Mouse (Mus musculus): ENCODE measurements around the gene Kmt5c. TPM values are rescaled to one million over a fixed set of nuclear protein-coding genes. Genes with fewer than 3 reads are reported as not detected.

Kmt5c gene
- polyA plus RNA-seq, 1 experiment from 2014 or later: 92.5 TPM

- WGBS: 83% methylated on average over 9 of the region's 9 CpGs
- Histone ChIP-seq H3K4me2 (replicated peaks) (no peak overlapping the region), H3K36me3 (peaks cover 38% of the 10 kb centered on the region), H3K4me1 (replicated peaks) (peaks cover 29% of the 10 kb centered on the region), H3K9me3 (no peaks in the 10 kb centered on the region), H3K27me3 (no peaks in the 10 kb centered on the region), H3K27ac (no peak overlapping the region), H3K9ac (replicated peaks) (no peak overlapping the region), H3K4me3 (replicated peaks) (no peak overlapping the region)
- no peak for ATAC-seq
Observed at GRCm38 (mm10) chr7:4747156-4747899, 7.4 kb downstream of the Kmt5c start.

DNA sequence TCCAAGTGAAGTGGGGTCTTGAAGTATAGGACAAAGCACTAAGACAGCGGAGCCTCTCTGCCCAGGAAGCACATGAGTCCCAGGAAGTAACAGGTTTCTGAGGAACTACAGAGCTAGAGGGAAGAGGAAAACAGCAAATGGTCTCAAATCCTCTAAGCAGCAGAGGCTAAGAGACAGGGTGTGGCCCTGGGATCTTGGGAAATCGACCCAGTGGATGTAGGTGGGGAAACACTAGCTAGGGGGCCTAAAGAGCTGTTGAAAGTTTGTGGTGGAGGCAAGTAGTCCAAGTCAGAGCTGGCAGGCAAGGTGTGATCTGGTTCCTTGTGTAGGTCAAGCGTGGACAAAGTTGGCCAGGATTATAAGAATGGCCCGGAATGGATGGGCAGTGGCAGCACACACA is 8.4 kb downstream of the Kmt5c start:
- H3K4me1 ChIP-seq (replicated peaks): peaks cover 29% of the 10 kb centered on the region
- H3K9me3 ChIP-seq: no peaks in the 10 kb centered on the region
- no peak for ATAC-seq
- H3K27me3 ChIP-seq: no peaks in the 10 kb centered on the region
- H3K9ac ChIP-seq (replicated peaks): no peak overlapping the region
- peaks cover 32% of the 10 kb centered on the region for H3K36me3 ChIP-seq
- H3K27ac ChIP-seq: no peak overlapping the region
- no peak overlapping the region for H3K4me3 ChIP-seq (replicated peaks)
- 86% methylated on average over 4 of the region's 4 CpGs for WGBS
- H3K4me2 ChIP-seq (replicated peaks): no peak overlapping the region

- no peak for ATAC-seq
- H3K9ac ChIP-seq (replicated peaks): no peak overlapping the region
- H3K9me3 ChIP-seq: no peaks in the 10 kb centered on the region
- no peak overlapping the region for H3K27ac ChIP-seq
- 79% methylated on average over 2 of the region's 2 CpGs for WGBS
- H3K4me3 ChIP-seq (replicated peaks): no peak overlapping the region
- peaks cover 31% of the 10 kb centered on the region for H3K36me3 ChIP-seq
- peaks cover 28% of the 10 kb centered on the region for H3K4me1 ChIP-seq (replicated peaks)
- no peaks in the 10 kb centered on the region for H3K27me3 ChIP-seq
- H3K4me2 ChIP-seq (replicated peaks): no peak overlapping the region
Observed at GRCm38 (mm10) chr7:4749169-4749568, 9.3 kb downstream of the Kmt5c start.

- Histone ChIP-seq H3K4me3 (replicated peaks) (peak overlapping the region; percentile 29), H3K36me3 (peaks cover 4% of the 10 kb centered on the region; the same call in 1 of the 2 replicates), H3K27ac (no peak overlapping the region), H3K4me2 (replicated peaks) (peak overlapping the region; percentile 47), H3K4me1 (replicated peaks) (peaks cover 21% of the 10 kb centered on the region), H3K27me3 (no peaks in the 10 kb centered on the region), H3K9me3 (no peaks in the 10 kb centered on the region), H3K9ac (replicated peaks) (no peak overlapping the region; the same call in 1 of the 2 replicates)
- WGBS: 2% methylated on average over 30 of the region's 30 CpGs
- ATAC-seq: peak; percentile 68
Observed at GRCm38 (mm10) chr7:4751971-4752820, 12.3 kb downstream of the Kmt5c start.

DNA sequence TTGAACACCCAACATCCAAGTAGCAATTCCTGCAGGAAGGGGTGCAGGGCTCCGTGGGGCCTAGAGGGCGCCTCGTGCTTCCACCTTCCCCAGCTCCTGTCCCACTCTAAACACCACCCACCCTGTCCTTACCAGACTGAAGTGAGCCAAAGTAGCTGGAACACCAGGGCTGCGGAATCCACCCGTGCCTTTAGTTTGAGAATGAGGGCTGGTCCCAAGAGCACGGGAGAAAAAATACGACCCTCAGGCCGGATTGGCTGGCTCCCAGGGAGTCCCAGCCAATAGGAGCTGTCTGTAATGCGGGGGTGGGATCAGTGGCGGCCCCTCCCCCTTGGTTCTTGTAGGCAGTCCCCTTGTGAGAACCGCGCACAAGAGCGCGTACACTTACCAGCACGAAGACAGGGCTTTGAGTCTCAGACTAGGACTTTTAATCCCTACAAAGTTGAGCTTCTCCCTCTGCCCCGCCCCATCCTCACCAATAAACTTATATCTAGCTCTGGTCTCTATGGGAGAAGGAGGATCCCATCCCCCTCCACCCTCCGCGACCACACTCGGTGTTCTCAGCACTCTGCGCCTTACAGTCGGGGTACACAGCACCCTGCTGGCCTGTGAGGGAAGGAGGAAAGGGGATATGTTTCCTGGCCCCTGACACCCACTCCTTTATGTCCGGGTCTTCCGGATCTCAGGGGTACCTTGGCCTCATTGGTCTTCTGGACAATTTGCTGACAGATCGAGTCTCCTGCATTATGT is 13.1 kb downstream of the Kmt5c start, which contains the start of gene Cox6b2:
TSS of gene Cox6b2 (minus strand) at position 274 of the 750 bp plus-strand sequence.
- 5% methylated on average over 24 of the region's 24 CpGs for WGBS
- peaks cover 21% of the 10 kb centered on the region for H3K4me1 ChIP-seq (replicated peaks)
- peak within 1 kb of the TSS; percentile 16; the same call in 1 of the 2 replicates for H3K9ac ChIP-seq (replicated peaks)
- peaks cover 4% of the 10 kb centered on the region; the same call in 1 of the 2 replicates for H3K36me3 ChIP-seq
- H3K27ac ChIP-seq: no peak within 1 kb of the TSS
- no peaks in the 10 kb centered on the region for H3K27me3 ChIP-seq
- no peaks in the 10 kb centered on the region for H3K9me3 ChIP-seq
- peak; percentile 93 for ATAC-seq
- H3K4me3 ChIP-seq (replicated peaks): peak within 1 kb of the TSS; percentile 29
- peak within 1 kb of the TSS; percentile 47 for H3K4me2 ChIP-seq (replicated peaks)

- H3K9me3 ChIP-seq: no peaks in the 10 kb centered on the region
- H3K9ac ChIP-seq (replicated peaks): no peak overlapping the region
- H3K4me2 ChIP-seq (replicated peaks): no peak overlapping the region
- H3K4me3 ChIP-seq (replicated peaks): no peak overlapping the region
- ATAC-seq: no peak
- no peak overlapping the region for H3K27ac ChIP-seq
- WGBS: 40% methylated on average over 1 of the region's 1 CpGs
- no peaks in the 10 kb centered on the region for H3K4me1 ChIP-seq (replicated peaks)
- no peaks in the 10 kb centered on the region for H3K36me3 ChIP-seq
- H3K27me3 ChIP-seq: no peaks in the 10 kb centered on the region
Observed at GRCm38 (mm10) chr7:4759670-4760069, 19.8 kb downstream of the Kmt5c start.

- Histone ChIP-seq H3K36me3 (no peaks in the 10 kb centered on the region), H3K4me1 (replicated peaks) (no peaks in the 10 kb centered on the region), H3K9ac (replicated peaks) (no peak overlapping the region), H3K4me2 (replicated peaks) (no peak overlapping the region), H3K9me3 (no peaks in the 10 kb centered on the region), H3K27ac (no peak overlapping the region), H3K27me3 (no peaks in the 10 kb centered on the region), H3K4me3 (replicated peaks) (no peak overlapping the region)
- no peak for ATAC-seq
- WGBS: 18% methylated on average over 4 of the region's 4 CpGs
Observed at GRCm38 (mm10) chr7:4764946-4765710, 25.2 kb downstream of the Kmt5c start.

DNA sequence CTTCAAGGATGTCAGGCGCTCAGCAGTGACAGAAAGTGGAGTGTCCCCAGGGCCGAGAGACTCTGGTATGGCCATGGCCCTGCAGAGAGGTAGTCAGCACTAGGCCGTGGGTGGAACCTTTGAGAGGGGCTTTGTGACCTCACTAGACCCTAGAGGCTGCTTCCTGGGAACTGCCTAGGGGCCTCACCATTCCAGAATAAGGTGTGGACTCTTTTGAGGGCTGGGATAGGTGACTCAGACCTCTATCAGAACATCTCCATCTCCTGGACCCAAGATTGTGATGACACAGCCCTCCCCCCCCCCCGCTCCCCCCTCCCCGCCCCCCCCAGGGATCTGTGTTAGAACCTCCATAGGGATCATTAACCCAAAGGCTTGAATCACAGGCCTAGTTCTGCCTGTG is 31.3 kb downstream of the Kmt5c start, which contains the start of gene Fam71e2:
TSS of gene Fam71e2 (minus strand) at position 101 of the 400 bp plus-strand sequence.
- Histone ChIP-seq H3K9ac (replicated peaks) (no peak within 1 kb of the TSS), H3K4me1 (replicated peaks) (no peaks in the 10 kb centered on the region), H3K9me3 (no peaks in the 10 kb centered on the region), H3K36me3 (no peaks in the 10 kb centered on the region), H3K4me3 (replicated peaks) (no peak within 1 kb of the TSS), H3K4me2 (replicated peaks) (no peak within 1 kb of the TSS), H3K27ac (no peak within 1 kb of the TSS), H3K27me3 (peaks cover 16% of the 10 kb centered on the region)
- 73% methylated on average over 5 of the region's 5 CpGs for WGBS
- ATAC-seq: no peak

DNA sequence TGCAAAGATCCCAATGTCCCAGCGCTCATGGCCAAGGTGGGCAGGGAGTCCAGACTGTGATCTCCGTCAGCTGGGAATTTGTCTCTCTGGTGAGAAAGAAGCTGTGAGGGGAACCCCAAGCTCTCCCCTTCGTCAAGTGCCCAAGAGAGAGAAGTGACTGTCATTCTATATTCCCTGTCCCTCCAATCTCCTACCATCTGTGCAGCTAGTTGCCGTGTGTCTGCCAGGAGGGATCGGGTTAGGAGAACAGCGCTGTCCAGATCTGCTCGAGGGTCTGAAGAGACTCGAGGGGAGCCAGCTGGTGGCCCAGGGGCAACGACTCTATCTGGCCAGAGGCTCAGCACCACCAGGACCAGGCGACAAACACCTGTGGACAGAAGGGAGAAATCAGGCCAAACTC is 36.2 kb downstream of the Kmt5c start:
- no peak for ATAC-seq
- 53% methylated on average over 10 of the region's 10 CpGs for WGBS
- Histone ChIP-seq H3K36me3 (no peaks in the 10 kb centered on the region), H3K9me3 (no peaks in the 10 kb centered on the region), H3K4me1 (replicated peaks) (peaks cover 9% of the 10 kb centered on the region), H3K4me3 (replicated peaks) (no peak overlapping the region), H3K27me3 (peaks cover 63% of the 10 kb centered on the region), H3K9ac (replicated peaks) (no peak overlapping the region), H3K27ac (no peak overlapping the region), H3K4me2 (replicated peaks) (no peak overlapping the region)

DNA sequence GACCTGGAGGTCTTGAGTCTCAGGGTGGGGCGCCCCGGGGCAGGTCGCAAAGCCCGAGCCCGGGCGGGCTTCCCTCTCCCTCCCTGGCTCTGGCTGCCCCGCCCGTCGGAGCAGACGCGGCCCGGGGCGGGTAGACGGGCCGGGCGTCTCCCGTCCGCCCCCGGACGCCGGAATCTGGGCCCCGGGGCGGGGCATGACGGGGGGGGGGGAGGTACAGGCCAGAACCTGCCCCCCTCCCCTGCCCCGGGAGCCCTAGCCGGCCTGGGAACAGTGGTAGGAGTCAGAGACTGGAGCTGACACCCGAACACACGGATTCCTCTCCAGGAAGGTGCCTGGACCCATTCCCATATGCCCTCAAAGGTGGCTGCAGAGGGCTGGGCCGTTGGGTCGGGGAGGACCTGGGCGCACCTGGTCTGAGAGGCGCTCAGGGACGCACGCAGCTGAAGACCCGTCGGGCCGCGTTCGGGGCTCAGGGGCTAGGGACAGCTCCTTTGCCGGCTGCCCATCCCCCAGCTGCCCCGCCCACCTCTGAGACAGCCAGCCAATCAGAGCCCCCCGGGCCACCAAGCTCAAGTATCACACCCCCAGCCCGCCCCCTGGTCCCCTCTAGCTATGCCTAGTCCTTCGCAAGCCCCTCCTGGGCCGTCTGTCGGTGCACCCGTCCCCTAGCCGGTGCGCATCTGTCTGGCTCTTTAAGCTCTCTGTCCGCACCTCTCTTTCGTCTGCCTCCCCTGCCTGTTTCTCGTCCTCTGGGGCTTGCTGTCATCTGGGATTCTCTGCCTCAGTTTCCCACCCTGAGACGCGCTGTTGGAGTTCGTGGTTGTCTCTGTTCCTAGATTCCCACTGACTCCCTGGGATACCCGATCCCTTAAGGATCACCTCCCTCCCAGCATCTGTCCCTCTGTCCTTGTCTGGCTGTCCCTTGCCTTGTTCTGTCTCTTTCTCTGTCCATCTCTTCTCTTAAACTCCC is 37.2 kb downstream of the Kmt5c start:
- peak overlapping the region; percentile 48 for H3K9ac ChIP-seq (replicated peaks)
- peak; percentile 81 for ATAC-seq
- peak overlapping the region; percentile 34 for H3K4me3 ChIP-seq (replicated peaks)
- under 1% methylated on average over 32 of the region's 56 CpGs for WGBS
- peaks cover 9% of the 10 kb centered on the region for H3K4me1 ChIP-seq (replicated peaks)
- H3K36me3 ChIP-seq: no peaks in the 10 kb centered on the region
- H3K4me2 ChIP-seq (replicated peaks): peak overlapping the region; percentile 53
- H3K27me3 ChIP-seq: peaks cover 63% of the 10 kb centered on the region
- no peaks in the 10 kb centered on the region for H3K9me3 ChIP-seq
- H3K27ac ChIP-seq: no peak overlapping the region

Data from midbrain, embryonic 13.5 days (tissue).